10 mouse cellular contexts compared by ENCODE assay signal in genomic region chr16:52064309-52065105, GRCm38 (mm10). TPM values are rescaled to one million over a fixed set of nuclear protein-coding genes. Genes with fewer than 3 reads are reported as not detected.
DNase-seq lines count a peak whose midpoint lies in the region; ATAC-seq lines count a peak whose summit lies in the region.
"Had no signal": no experiment of that assay in that cellular context is flagged by ENCODE, and none has a peak within 500 bp of the region (broad histone marks: within the 10 kb centered on the region; RNA-seq: fewer than 3 reads in every experiment).

No protein-coding gene starts in this region.

- no peak overlapping the region for H3K4me2 ChIP-seq in midbrain, embryonic 15.5 days
- H3K4me2 ChIP-seq in midbrain, embryonic 14.5 days (ENCODE audit: low read length): no peak overlapping the region
- no peak overlapping the region for H3K4me2 ChIP-seq in heart, embryonic 16.5 days (ENCODE audit: low read depth, low read length)
- H3K4me2 ChIP-seq in stomach, embryonic 14.5 days (replicated peaks; ENCODE audit: low read depth, low read length): no peak overlapping the region

- peaks cover 11% of the 10 kb centered on the region; the same call in 1 of the 2 replicates for H3K4me1 ChIP-seq in midbrain, embryonic 15.5 days
- H3K4me1 ChIP-seq in midbrain, embryonic 14.5 days (ENCODE audit: control insufficient read depth, insufficient read depth, low read length): no peaks in the 10 kb centered on the region
- peaks cover 41% of the 10 kb centered on the region for H3K4me1 ChIP-seq in heart, embryonic 16.5 days (ENCODE audit: control insufficient read depth, insufficient read depth, low read length)
- H3K4me1 ChIP-seq in stomach, embryonic 14.5 days (ENCODE audit: control insufficient read depth, insufficient read depth, low read length): peaks cover 18% of the 10 kb centered on the region; the same call in 1 of the 2 replicates

- no peaks in the 10 kb centered on the region for H3K36me3 ChIP-seq in midbrain, embryonic 15.5 days (replicated peaks)
- no peaks in the 10 kb centered on the region for H3K36me3 ChIP-seq in midbrain, embryonic 14.5 days (ENCODE audit: control insufficient read depth, insufficient read depth, low read length)
- no peaks in the 10 kb centered on the region for H3K36me3 ChIP-seq in heart, embryonic 16.5 days (ENCODE audit: control insufficient read depth, insufficient read depth)
- no peaks in the 10 kb centered on the region for H3K36me3 ChIP-seq in stomach, embryonic 14.5 days (ENCODE audit: control insufficient read depth, insufficient read depth, low read length)

- DNase-seq in heart, adult 8-10 months (ENCODE audit: low spot score): peak; percentile 58
- no peak for DNase-seq in heart, postnatal 25 days (ENCODE audit: low spot score)
- no peak for DNase-seq in midbrain, embryonic 14.5 days
- DNase-seq in gastrocnemius, postnatal 4 days (ENCODE audit: low spot score in 2 of 2): no peak
- no peak for DNase-seq in layer of hippocampus, postnatal 25 days (ENCODE audit: extremely low spot score in 1 of 2, low spot score in 1 of 2)
- DNase-seq: cerebellum, adult 11-12 months; gastrocnemius, postnatal 25 days had no signal

- H3K9me3 ChIP-seq in midbrain, embryonic 15.5 days: no peaks in the 10 kb centered on the region
- H3K9me3 ChIP-seq in midbrain, embryonic 14.5 days (ENCODE audit: control insufficient read depth, low read length): no peaks in the 10 kb centered on the region
- no peaks in the 10 kb centered on the region for H3K9me3 ChIP-seq in heart, embryonic 16.5 days (replicated peaks; ENCODE audit: control insufficient read depth, low read length)
- H3K9me3 ChIP-seq in stomach, embryonic 14.5 days (ENCODE audit: control insufficient read depth, low read depth, low read length): no peaks in the 10 kb centered on the region

- no peak overlapping the region for H3K9ac ChIP-seq in midbrain, embryonic 15.5 days
- H3K9ac ChIP-seq in midbrain, embryonic 14.5 days (replicated peaks; ENCODE audit: low read length): no peak overlapping the region
- H3K9ac ChIP-seq in heart, embryonic 16.5 days (ENCODE audit: low read length): no peak overlapping the region
- H3K9ac ChIP-seq in stomach, embryonic 14.5 days (replicated peaks; ENCODE audit: low read depth, low read length): no peak overlapping the region

- intact Hi-C loops in heart, postnatal 25 days (cut with DNase I): no loop called here

- peak; percentile 51 for ATAC-seq in midbrain, embryonic 15.5 days (replicated peaks)
- no peak for ATAC-seq in midbrain, embryonic 14.5 days (ENCODE audit: low FRiP score, low TSS enrichment)
- peak; percentile 30; the same call in 1 of the 2 replicates for ATAC-seq in heart, embryonic 16.5 days (replicated peaks; ENCODE audit: extremely low read depth, insufficient read depth, low FRiP score)
- ATAC-seq in stomach, embryonic 14.5 days (ENCODE audit: insufficient number of reproducible peaks, insufficient read depth, low FRiP score, low read depth): no peak

- H3K27ac ChIP-seq in midbrain, embryonic 15.5 days: no peak overlapping the region
- no peak overlapping the region for H3K27ac ChIP-seq in midbrain, embryonic 14.5 days (replicated peaks; ENCODE audit: low read depth, low read length)
- H3K27ac ChIP-seq in heart, embryonic 16.5 days (ENCODE audit: low read length): peak overlapping the region; percentile 65
- H3K27ac ChIP-seq in stomach, embryonic 14.5 days (ENCODE audit: low read length): peak overlapping the region; percentile 10; the same call in 1 of the 2 replicates

- no peaks in the 10 kb centered on the region for H3K27me3 ChIP-seq in midbrain, embryonic 15.5 days (replicated peaks)
- H3K27me3 ChIP-seq in midbrain, embryonic 14.5 days (ENCODE audit: control insufficient read depth, insufficient read depth, low read length): no peaks in the 10 kb centered on the region
- no peaks in the 10 kb centered on the region; the same call in 1 of the 2 replicates for H3K27me3 ChIP-seq in heart, embryonic 16.5 days (ENCODE audit: control insufficient read depth, insufficient read depth, low read length)
- H3K27me3 ChIP-seq in stomach, embryonic 14.5 days (ENCODE audit: control insufficient read depth, insufficient read depth, low read length): no peaks in the 10 kb centered on the region

- no peak overlapping the region for H3K4me3 ChIP-seq in midbrain, embryonic 15.5 days
- H3K4me3 ChIP-seq in midbrain, embryonic 14.5 days (replicated peaks; ENCODE audit: low read depth, low read length): no peak overlapping the region
- H3K4me3 ChIP-seq in heart, embryonic 16.5 days (ENCODE audit: low read length): no peak overlapping the region
- no peak overlapping the region for H3K4me3 ChIP-seq in stomach, embryonic 14.5 days (ENCODE audit: low read depth, low read length)

- 70% methylated on average over 12 of the region's 12 CpGs for WGBS in midbrain, embryonic 15.5 days
- WGBS in midbrain, embryonic 14.5 days: 77% methylated on average over 12 of the region's 12 CpGs
- WGBS in heart, embryonic 16.5 days: 52% methylated on average over 12 of the region's 12 CpGs
- WGBS in stomach, embryonic 14.5 days: 75% methylated on average over 12 of the region's 12 CpGs

RNA-seq across cellular contexts. Expression of gene Cblb, which starts 33.5 kb away (rescaled TPM):
- total RNA-seq in heart, adult 8-10 months (2022): 10 to 100 TPM; 11.4 to 14.4 (median 12.7) TPM
- 10 to 100 TPM; 14.2 to 16.1 TPM for total RNA-seq in heart, postnatal 25 days (2021)
- 12.4 and 14.5 TPM in 2 replicates for polyA plus RNA-seq in midbrain, embryonic 15.5 days (2015; fragmentation: Nextera tagmentation; extraction: Ambion mirVana)
- polyA plus RNA-seq in midbrain, embryonic 14.5 days (2014; fragmentation: Nextera tagmentation; extraction: Ambion mirVana): 12.7 and 19.4 TPM in 2 replicates
- polyA plus RNA-seq in heart, embryonic 16.5 days (2015; fragmentation: Nextera tagmentation; extraction: Ambion mirVana): 10.5 and 12.0 TPM in 2 replicates
- 16.4 and 18.6 TPM in 2 replicates for polyA plus RNA-seq in stomach, embryonic 14.5 days (2014; fragmentation: Nextera tagmentation; extraction: Ambion mirVana)
- 10 to 100 TPM; 28.2 to 28.7 TPM for total RNA-seq in gastrocnemius, postnatal 4 days (2021)
- 10 to 100 TPM; 37.2 to 39.9 TPM for total RNA-seq in layer of hippocampus, postnatal 25 days (2021)

Comparison
In these comparisons a context has a peak if more than half of its experiments do, and no peak if none do; other contexts are left out.
1. ATAC-seq: peak in midbrain, embryonic 15.5 days (single experiment) and heart, embryonic 16.5 days (single experiment); none in midbrain, embryonic 14.5 days (single experiment) and stomach, embryonic 14.5 days (single experiment).
2. H3K27ac ChIP-seq: peak in heart, embryonic 16.5 days (single experiment) and stomach, embryonic 14.5 days (single experiment); none in midbrain, embryonic 15.5 days (single experiment) and midbrain, embryonic 14.5 days (single experiment).